Mouse (Mus musculus): ENCODE data around the gene 1700001C02Rik. TPM values are rescaled to one million over a fixed set of nuclear protein-coding genes. Genes with fewer than 3 reads are reported as not detected.
A peak's percentile ranks its signal among the peaks of the same experiment; 100 is the strongest.

Gene 1700001C02Rik
- total and polyA plus RNA-seq, 2 experiments, result not detected

GRCm38 (mm10) chr5:30518547-30518946 lies 52.7 kb downstream of the 1700001C02Rik start:
- Histone ChIP-seq H3K79me2 (ENCODE audit: control insufficient read depth, insufficient read depth, low read length) (no peaks in the 10 kb centered on the region), H3K27ac (replicated peaks; ENCODE audit: insufficient read depth, low read depth, low read length) (no peak overlapping the region), H3K4me3 (ENCODE audit: insufficient read depth, low read depth, low read length) (no peak overlapping the region), H3K27me3 (ENCODE audit: control insufficient read depth, insufficient read depth, low read length) (no peaks in the 10 kb centered on the region), H3K36me3 (ENCODE audit: control insufficient read depth, insufficient read depth, low read length) (no peaks in the 10 kb centered on the region), H3K9ac (ENCODE audit: low read depth, low read length) (no peak overlapping the region), H3K4me1 (ENCODE audit: control insufficient read depth, insufficient read depth, low read length) (peaks cover 6% of the 10 kb centered on the region; the same call in 1 of the 2 replicates)
- whole genome bisulfite sequencing, result 84% methylated on average over 6 of the region's 6 CpGs
- no peak for TF ChIP-seq POLR2A (IDR thresholded peaks at IDR 0.05; ENCODE audit: extremely low read depth, insufficient read depth, low read length)
- no peak for DNase-seq (ENCODE audit: extremely low read depth, low read depth, low spot score)

- H3K27ac ChIP-seq (replicated peaks; ENCODE audit: insufficient read depth, low read depth, low read length), result no peak overlapping the region
- 74% methylated on average over 7 of the region's 7 CpGs for WGBS
- no peak for DNase-seq (ENCODE audit: extremely low read depth, low read depth, low spot score)
- no peak overlapping the region for H3K4me3 ChIP-seq (ENCODE audit: insufficient read depth, low read depth, low read length)
- H3K4me1 ChIP-seq (ENCODE audit: control insufficient read depth, insufficient read depth, low read length), result peaks cover 6% of the 10 kb centered on the region; the same call in 1 of the 2 replicates
- H3K36me3 ChIP-seq (ENCODE audit: control insufficient read depth, insufficient read depth, low read length), result no peaks in the 10 kb centered on the region
- H3K9ac ChIP-seq (ENCODE audit: low read depth, low read length), result no peak overlapping the region
- no peaks in the 10 kb centered on the region for H3K79me2 ChIP-seq (ENCODE audit: control insufficient read depth, insufficient read depth, low read length)
- TF ChIP-seq POLR2A (IDR thresholded peaks at IDR 0.05; ENCODE audit: extremely low read depth, insufficient read depth, low read length) (no peak), CTCF (IDR thresholded peaks at IDR 0.05; ENCODE audit: low read depth, low read length) (no peak)
- no peaks in the 10 kb centered on the region for H3K27me3 ChIP-seq (ENCODE audit: control insufficient read depth, insufficient read depth, low read length)
Observed at GRCm38 (mm10) chr5:30519494-30519893, 53.6 kb downstream of the 1700001C02Rik start.

DNA sequence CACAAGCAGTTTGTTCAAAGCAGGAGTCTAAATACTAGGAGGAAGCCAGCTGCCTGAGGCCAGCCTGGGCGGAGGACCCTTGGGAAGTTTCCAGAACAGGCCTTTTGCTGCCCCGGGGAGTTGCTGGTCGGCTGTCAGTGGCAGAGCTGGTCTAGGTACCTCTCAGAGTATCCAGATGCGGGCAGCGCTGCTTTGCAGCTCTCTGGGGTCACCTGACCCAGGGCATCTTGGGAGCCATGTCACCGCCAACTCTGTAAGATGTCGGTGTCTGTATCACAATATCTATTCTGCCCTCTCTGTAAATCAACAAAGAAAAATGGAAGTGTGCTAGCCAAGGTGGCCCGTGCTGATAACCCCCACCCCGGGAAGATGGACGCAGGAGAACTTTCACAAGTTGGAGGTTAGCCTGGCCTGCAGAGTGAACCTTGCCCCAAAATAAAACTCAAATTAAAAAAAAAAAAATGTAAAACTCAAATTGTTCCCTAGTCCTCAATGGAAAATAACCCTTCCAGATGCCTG lies 54.4 kb downstream of the 1700001C02Rik start:
- Histone ChIP-seq H3K27ac (replicated peaks; ENCODE audit: insufficient read depth, low read depth, low read length) (no peak overlapping the region), H3K36me3 (ENCODE audit: control insufficient read depth, insufficient read depth, low read length) (no peaks in the 10 kb centered on the region), H3K9ac (ENCODE audit: low read depth, low read length) (no peak overlapping the region), H3K79me2 (ENCODE audit: control insufficient read depth, insufficient read depth, low read length) (no peaks in the 10 kb centered on the region), H3K27me3 (ENCODE audit: control insufficient read depth, insufficient read depth, low read length) (no peaks in the 10 kb centered on the region), H3K4me3 (ENCODE audit: insufficient read depth, low read depth, low read length) (no peak overlapping the region), H3K4me1 (ENCODE audit: control insufficient read depth, insufficient read depth, low read length) (peaks cover 6% of the 10 kb centered on the region; the same call in 1 of the 2 replicates)
- DNase-seq (ENCODE audit: extremely low read depth, low read depth, low spot score), result no peak
- TF ChIP-seq CTCF (IDR thresholded peaks at IDR 0.05; ENCODE audit: low read depth, low read length), result no peak
- no peak for TF ChIP-seq POLR2A (IDR thresholded peaks at IDR 0.05; ENCODE audit: extremely low read depth, insufficient read depth, low read length)
- WGBS, result 83% methylated on average over 10 of the region's 10 CpGs

DNA sequence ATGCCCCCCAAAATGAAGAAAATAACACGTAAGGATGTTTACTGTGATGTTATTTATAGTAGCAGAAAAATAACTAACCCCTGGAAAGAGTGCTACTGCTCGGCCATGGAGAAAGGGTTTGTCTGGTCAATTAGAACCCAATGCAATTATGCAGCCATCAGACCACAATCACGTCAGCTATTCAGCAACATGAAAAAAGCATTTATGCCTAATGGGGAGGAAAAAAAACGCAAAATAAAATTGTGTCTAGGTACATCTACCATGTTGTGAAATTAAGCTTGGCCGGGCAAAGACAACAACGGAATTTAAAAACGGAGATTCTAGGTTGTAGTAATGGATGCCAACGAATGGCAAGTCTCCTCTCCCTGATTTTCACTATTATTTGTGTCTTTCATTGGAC lies 56.6 kb downstream of the 1700001C02Rik start:
- H3K36me3 ChIP-seq (ENCODE audit: control insufficient read depth, insufficient read depth, low read length), result no peaks in the 10 kb centered on the region

DNA sequence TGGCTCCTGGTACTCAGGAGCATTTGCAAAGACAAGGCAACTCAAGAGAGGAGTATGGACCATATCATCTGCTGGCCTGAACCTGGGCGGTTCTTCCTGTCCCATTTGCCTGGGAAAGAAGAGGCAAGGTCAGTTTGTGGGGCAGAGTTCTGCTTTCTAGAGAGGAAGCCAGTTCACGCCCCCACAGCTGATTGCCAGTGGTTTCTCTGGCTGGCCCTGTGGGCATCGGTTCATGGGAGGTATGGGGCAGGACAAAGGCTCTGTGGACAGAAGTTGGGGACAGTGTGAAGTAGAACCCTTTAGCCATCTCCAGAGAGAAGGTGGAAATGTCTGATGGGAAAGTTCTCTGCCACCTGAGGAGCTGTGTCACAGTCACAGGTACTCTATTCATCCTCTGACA lies 57.3 kb downstream of the 1700001C02Rik start:
- Histone ChIP-seq H3K79me2 (ENCODE audit: control insufficient read depth, insufficient read depth, low read length) (no peaks in the 10 kb centered on the region), H3K27me3 (ENCODE audit: control insufficient read depth, insufficient read depth, low read length) (no peaks in the 10 kb centered on the region), H3K36me3 (ENCODE audit: control insufficient read depth, insufficient read depth, low read length) (no peaks in the 10 kb centered on the region), H3K27ac (replicated peaks; ENCODE audit: insufficient read depth, low read depth, low read length) (no peak overlapping the region), H3K4me1 (ENCODE audit: control insufficient read depth, insufficient read depth, low read length) (peaks cover 6% of the 10 kb centered on the region; the same call in 1 of the 2 replicates), H3K9ac (ENCODE audit: low read depth, low read length) (no peak overlapping the region), H3K4me3 (ENCODE audit: insufficient read depth, low read depth, low read length) (no peak overlapping the region)
- WGBS, result 11% methylated on average over 3 of the region's 3 CpGs
- DNase-seq (ENCODE audit: extremely low read depth, low read depth, low spot score), result peak; percentile 75
- no peak for TF ChIP-seq POLR2A (IDR thresholded peaks at IDR 0.05; ENCODE audit: extremely low read depth, insufficient read depth, low read length)
- no peak for TF ChIP-seq CTCF (IDR thresholded peaks at IDR 0.05; ENCODE audit: low read depth, low read length)

More for the DNA sequence above, 56.6 kb downstream of the 1700001C02Rik start:
- Histone ChIP-seq H3K79me2 (ENCODE audit: control insufficient read depth, insufficient read depth, low read length) (no peaks in the 10 kb centered on the region), H3K9ac (ENCODE audit: low read depth, low read length) (no peak overlapping the region), H3K4me1 (ENCODE audit: control insufficient read depth, insufficient read depth, low read length) (peaks cover 6% of the 10 kb centered on the region; the same call in 1 of the 2 replicates), H3K27ac (replicated peaks; ENCODE audit: insufficient read depth, low read depth, low read length) (no peak overlapping the region), H3K27me3 (ENCODE audit: control insufficient read depth, insufficient read depth, low read length) (no peaks in the 10 kb centered on the region), H3K4me3 (ENCODE audit: insufficient read depth, low read depth, low read length) (no peak overlapping the region)
- TF ChIP-seq POLR2A (IDR thresholded peaks at IDR 0.05; ENCODE audit: extremely low read depth, insufficient read depth, low read length) (no peak), CTCF (IDR thresholded peaks at IDR 0.05; ENCODE audit: low read depth, low read length) (no peak)
- no peak for DNase-seq (ENCODE audit: extremely low read depth, low read depth, low spot score)
- 92% methylated on average over 8 of the region's 8 CpGs for WGBS

DNA sequence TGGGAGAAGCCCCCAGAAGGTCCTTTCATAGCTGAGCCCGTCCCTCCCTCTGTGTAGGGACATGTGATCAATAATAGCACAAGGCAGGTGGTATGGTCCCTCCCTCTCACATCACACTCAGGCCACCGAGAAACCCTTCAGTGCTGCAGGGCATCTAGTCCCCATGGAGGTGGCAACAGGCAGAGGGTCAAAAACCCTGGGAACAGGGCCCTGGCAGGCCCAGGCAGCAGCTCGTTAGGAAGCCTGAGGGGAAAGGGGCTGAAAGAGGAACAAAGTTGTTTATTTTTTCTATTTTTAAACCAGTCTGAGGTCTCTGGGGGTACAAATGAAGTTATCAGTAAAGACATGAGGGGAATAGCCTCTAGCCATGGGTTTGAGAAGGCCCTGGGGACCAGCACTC lies 58.4 kb downstream of the 1700001C02Rik start:
- Histone ChIP-seq H3K27ac (replicated peaks; ENCODE audit: insufficient read depth, low read depth, low read length) (no peak overlapping the region), H3K36me3 (ENCODE audit: control insufficient read depth, insufficient read depth, low read length) (no peaks in the 10 kb centered on the region), H3K9ac (ENCODE audit: low read depth, low read length) (no peak overlapping the region), H3K4me3 (ENCODE audit: insufficient read depth, low read depth, low read length) (no peak overlapping the region), H3K4me1 (ENCODE audit: control insufficient read depth, insufficient read depth, low read length) (peaks cover 6% of the 10 kb centered on the region; the same call in 1 of the 2 replicates), H3K79me2 (ENCODE audit: control insufficient read depth, insufficient read depth, low read length) (no peaks in the 10 kb centered on the region), H3K27me3 (ENCODE audit: control insufficient read depth, insufficient read depth, low read length) (no peaks in the 10 kb centered on the region)
- peak; percentile 4 for DNase-seq (ENCODE audit: extremely low read depth, low read depth, low spot score)
- no peak for TF ChIP-seq CTCF (IDR thresholded peaks at IDR 0.05; ENCODE audit: low read depth, low read length)
- no peak for TF ChIP-seq POLR2A (IDR thresholded peaks at IDR 0.05; ENCODE audit: extremely low read depth, insufficient read depth, low read length)
- WGBS, result 54% methylated on average over 3 of the region's 3 CpGs

All from liver, adult 2 months (tissue).